Mouse (Mus musculus) midbrain, embryonic 15.5 days (tissue): Measurements from ENCODE around the gene Mesp1. TPM values are rescaled to one million over a fixed set of nuclear protein-coding genes. Genes with fewer than 3 reads are reported as not detected.
A peak's percentile ranks its signal among the peaks of the same experiment; 100 is the strongest.

Experiments
- ATAC-seq: fragments of 200-750 bp; cut with Nextera tagmentation; replicated peaks from 2 replicates; pipeline ENCODE4 v1.8.0; 2017; ENCODE audit warnings: moderate TSS enrichment
- H3K27ac ChIP-seq: fragments of 300-500 bp; sonication (generic); 2 replicates; pipeline ENCODE4 v1.5.1; 2015; ENCODE audit warnings: mild to moderate bottlenecking, inconsistent platforms
- H3K27me3 ChIP-seq: fragments of 300-500 bp; sonication (generic); replicated peaks from 2 replicates; pipeline ENCODE4 v1.6.1; 2015; ENCODE audit warnings: inconsistent platforms
- H3K36me3 ChIP-seq: fragments of 300-500 bp; sonication (generic); replicated peaks from 2 replicates; pipeline ENCODE4 v1.6.1; 2015; ENCODE audit warnings: inconsistent platforms
- H3K4me1 ChIP-seq: fragments of 300-500 bp; sonication (generic); 2 replicates; pipeline ENCODE4 v1.6.1; 2015; ENCODE audit warnings: inconsistent platforms
- H3K4me2 ChIP-seq: fragments of 300-500 bp; sonication (generic); 2 replicates; pipeline ENCODE4 v1.6.1; 2015; ENCODE audit warnings: inconsistent platforms, mild to moderate bottlenecking, moderate library complexity
- H3K4me3 ChIP-seq: fragments of 300-500 bp; sonication (generic); 2 replicates; pipeline ENCODE4 v1.5.1; 2015; ENCODE audit warnings: mild to moderate bottlenecking, inconsistent platforms
- H3K9ac ChIP-seq: fragments of 300-500 bp; sonication (generic); 2 replicates; pipeline ENCODE4 v1.6.1; 2015; ENCODE audit warnings: mild to moderate bottlenecking, inconsistent platforms
- H3K9me3 ChIP-seq: fragments of 300-500 bp; sonication (generic); 2 replicates; pipeline ENCODE4 v1.6.1; 2016; ENCODE audit warnings: inconsistent platforms
- WGBS: fragments of 180-500 bp; shearing (Covaris S2); methylation state at CpG from one replicate; pipeline ENCODE4 v1.1.7; 2015; ENCODE audit warnings: mixed read lengths; 5-methylcytosine and 5-hydroxymethylcytosine counted together
- polyA plus RNA-seq: library from polyadenylated mRNA; unstranded; fragments of >200 nt; fragmentation: Nextera tagmentation; extraction: Ambion mirVana; gene quantifications from 2 replicates; pipeline ENCODE4 v1.2.1, GENCODE M21; 2015

The Mesp1 gene
- polyA plus RNA-seq, 1 experiment from 2014 or later, result not detected

DNA sequence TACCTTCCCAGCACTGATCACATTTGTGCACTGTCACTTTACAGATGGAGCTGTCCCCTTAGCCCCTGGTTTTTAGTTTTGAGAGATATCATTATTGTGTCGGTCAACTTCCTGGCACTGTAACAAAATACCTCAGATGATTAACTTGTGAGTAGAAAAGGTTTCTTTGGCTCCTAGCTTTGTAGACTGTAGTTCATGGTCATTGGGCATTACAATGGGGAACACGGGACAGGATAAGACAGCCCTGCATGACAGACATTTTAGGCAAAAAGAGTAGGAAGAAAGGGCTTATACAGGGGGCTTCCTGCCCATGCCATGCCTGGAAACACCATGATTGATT, 11.1 kb downstream of the Mesp1 start:
- 65% methylated on average over 2 of the region's 2 CpGs for WGBS
- H3K4me2 ChIP-seq, result no peak overlapping the region
- no peaks in the 10 kb centered on the region for H3K27me3 ChIP-seq
- H3K9me3 ChIP-seq, result no peaks in the 10 kb centered on the region
- no peak overlapping the region for H3K4me3 ChIP-seq
- no peak overlapping the region for H3K27ac ChIP-seq
- H3K4me1 ChIP-seq, result peaks cover 4% of the 10 kb centered on the region; the same call in 1 of the 2 replicates
- no peak overlapping the region for H3K9ac ChIP-seq
- no peaks in the 10 kb centered on the region for H3K36me3 ChIP-seq
- no peak for ATAC-seq

DNA sequence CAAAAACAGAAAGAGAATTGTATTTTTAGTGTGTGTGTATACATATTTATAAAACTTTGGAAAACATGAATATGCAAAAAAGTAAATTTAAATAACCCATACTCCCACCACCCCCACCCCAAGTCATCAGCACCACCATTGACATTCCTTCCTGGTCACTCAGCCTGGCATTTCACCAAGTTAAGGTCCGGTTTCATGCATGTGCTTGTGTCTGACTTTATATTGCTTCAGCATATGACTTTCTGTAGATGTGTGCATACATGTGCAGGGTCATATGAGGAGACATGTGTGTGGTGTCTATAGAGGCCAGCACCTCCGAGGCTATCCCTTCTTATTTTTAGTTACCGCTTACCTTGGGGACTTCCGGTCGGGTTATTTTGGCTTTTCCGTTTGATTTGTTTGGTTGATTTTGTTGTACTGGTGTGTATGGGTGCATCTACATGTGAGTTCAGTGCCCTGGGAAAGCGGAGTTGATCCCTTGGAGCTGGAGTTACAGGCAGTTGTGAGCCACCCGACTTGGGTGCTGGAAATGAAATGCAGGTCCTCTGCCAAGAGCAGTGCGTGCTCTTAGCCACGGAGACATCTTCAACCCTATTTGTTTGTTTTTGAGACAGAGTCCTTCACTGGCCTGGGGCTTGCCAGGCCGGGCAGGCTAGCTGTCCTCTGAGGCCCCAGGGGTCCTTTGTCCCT, 11.6 kb downstream of the Mesp1 start:
- no peak for ATAC-seq
- Histone ChIP-seq H3K4me3 (no peak overlapping the region), H3K4me1 (peaks cover 4% of the 10 kb centered on the region; the same call in 1 of the 2 replicates), H3K9me3 (no peaks in the 10 kb centered on the region), H3K27ac (no peak overlapping the region), H3K9ac (no peak overlapping the region), H3K4me2 (no peak overlapping the region), H3K27me3 (no peaks in the 10 kb centered on the region), H3K36me3 (no peaks in the 10 kb centered on the region)
- whole genome bisulfite sequencing, result 77% methylated on average over 11 of the region's 11 CpGs

DNA sequence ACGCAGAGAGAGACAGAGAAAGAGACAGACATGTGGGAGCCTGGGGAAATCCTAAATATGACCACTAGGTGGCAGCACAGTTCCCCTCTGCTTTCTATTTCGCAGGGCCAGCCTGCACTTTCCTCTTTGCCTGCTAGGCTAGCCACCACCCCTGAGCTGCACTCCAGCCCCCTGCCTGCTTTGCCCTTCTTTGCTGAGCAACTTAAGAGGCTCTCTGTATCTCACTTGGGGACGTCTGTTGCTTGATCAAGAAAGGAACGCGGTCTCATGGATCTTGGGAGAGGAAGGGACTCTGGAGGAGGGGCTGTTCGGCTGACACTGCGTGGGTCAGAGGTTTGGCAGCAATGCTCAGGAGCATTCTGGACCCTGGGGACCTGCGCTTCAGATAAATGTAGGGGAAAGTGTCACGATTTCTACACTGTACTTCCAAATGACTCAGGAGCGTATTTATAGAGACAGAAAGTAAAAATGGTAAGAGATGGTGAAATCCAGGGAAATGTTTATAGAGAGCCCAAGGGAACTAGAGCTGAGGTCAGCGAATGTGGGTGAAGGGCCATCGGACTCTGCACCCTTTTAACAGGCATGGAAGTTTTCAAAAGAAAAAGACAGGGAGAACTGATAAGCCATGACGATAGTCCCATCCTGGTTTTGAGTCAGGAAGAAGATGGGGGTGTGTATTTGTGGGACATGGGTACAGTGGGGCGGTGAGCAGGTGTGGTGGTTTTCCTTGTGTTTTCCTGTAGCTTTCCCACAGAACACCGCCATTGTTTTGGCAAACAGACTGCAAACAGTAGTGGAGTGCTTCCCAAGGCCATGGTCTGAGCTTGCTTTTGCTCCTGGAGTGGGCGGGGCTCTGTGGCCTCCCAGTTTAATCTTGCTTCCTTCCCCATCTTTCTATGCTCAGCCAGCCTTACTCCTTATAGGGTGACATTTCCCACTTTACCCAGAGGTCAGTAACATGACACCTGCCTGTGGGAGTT, 12.7 kb downstream of the Mesp1 start:
- Histone ChIP-seq H3K27ac (no peak overlapping the region), H3K36me3 (no peaks in the 10 kb centered on the region), H3K4me2 (peak overlapping the region; percentile 44), H3K27me3 (no peaks in the 10 kb centered on the region), H3K4me1 (peaks cover 4% of the 10 kb centered on the region; the same call in 1 of the 2 replicates), H3K9me3 (no peaks in the 10 kb centered on the region), H3K9ac (no peak overlapping the region), H3K4me3 (0 out of 2 replicates have a peak overlapping the region, but pooled peaks have one; percentile 2)
- WGBS, result 32% methylated on average over 16 of the region's 16 CpGs
- ATAC-seq, result 0 out of 2 replicates have a peak, but pooled peaks have one; percentile 24

DNA sequence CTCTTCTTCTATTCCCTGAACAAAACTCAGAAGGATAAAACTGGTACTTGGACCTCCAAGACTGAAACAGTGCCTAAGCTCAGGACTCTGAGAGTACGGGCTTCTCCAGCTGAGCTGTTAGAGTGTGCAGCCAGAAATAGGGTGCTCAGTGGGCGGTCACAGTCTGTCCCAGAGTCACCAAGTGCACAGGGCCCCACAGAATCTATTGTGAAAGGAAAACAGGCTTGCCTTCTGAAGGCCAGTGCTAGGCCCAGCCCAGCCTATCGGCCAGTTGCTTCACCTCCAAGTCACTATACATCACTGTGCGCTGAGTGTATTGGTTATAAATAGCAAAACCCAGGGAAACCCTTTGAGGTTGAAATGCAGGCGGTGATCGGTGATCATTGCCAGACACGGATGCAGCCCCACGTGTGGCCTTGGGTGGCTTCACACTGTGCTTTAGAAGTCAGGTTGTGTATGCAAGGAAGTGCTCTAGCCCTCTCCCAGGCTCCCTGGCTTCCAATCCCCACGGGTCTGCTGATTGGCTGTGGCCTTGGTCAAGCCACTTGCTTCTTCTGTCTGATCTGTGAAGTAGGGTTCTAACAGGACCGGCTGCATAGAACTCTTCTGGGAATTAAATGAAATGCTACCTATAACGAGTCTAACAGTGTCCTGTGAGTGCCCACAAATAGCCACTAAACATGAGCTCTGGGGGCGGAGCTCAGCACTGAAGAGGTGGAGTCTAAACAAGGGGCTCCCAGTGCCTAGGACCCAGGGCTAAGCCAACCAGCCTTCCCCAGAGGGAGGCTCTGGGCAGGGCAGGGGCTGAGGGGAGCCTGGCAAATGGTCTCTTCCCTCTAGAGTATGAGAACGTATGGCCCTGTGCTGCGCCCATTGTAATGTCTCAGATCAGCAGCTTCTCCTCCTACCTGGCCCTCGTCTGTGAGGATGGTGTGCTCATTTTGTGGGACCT, 21.8 kb downstream of the Mesp1 start:
- Histone ChIP-seq H3K4me1 (no peaks in the 10 kb centered on the region), H3K4me2 (no peak overlapping the region), H3K27ac (no peak overlapping the region), H3K4me3 (no peak overlapping the region), H3K9me3 (no peaks in the 10 kb centered on the region), H3K36me3 (no peaks in the 10 kb centered on the region), H3K27me3 (no peaks in the 10 kb centered on the region), H3K9ac (no peak overlapping the region)
- 46% methylated on average over 15 of the region's 15 CpGs for WGBS
- ATAC-seq, result no peak

DNA sequence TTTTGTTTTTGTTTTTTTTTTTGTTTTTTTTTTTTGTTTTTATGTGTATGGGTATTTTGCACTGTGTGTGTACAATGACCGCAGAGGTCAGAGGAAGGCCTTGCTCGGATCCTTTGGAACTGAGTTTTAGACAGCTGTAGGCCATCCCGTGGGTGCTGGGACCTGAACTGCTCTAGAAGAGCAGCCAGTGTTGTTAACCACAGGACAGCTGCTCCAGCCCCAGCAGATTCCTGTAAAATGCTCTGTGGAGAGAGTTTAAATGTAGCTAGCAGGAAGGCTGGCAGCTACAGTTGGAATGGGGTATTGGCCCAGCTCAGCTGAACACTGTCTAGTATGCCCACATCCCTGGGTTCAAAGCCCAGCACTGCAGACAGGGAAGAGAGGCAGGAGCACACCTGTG, 23.9 kb downstream of the Mesp1 start:
- H3K9ac ChIP-seq, result no peak overlapping the region
- H3K4me2 ChIP-seq, result no peak overlapping the region
- H3K9me3 ChIP-seq, result no peaks in the 10 kb centered on the region
- no peak for ATAC-seq
- WGBS, result 91% methylated on average over 3 of the region's 3 CpGs
- H3K4me3 ChIP-seq, result no peak overlapping the region
- H3K4me1 ChIP-seq, result no peaks in the 10 kb centered on the region
- H3K36me3 ChIP-seq, result no peaks in the 10 kb centered on the region
- no peak overlapping the region for H3K27ac ChIP-seq
- no peaks in the 10 kb centered on the region for H3K27me3 ChIP-seq

DNA sequence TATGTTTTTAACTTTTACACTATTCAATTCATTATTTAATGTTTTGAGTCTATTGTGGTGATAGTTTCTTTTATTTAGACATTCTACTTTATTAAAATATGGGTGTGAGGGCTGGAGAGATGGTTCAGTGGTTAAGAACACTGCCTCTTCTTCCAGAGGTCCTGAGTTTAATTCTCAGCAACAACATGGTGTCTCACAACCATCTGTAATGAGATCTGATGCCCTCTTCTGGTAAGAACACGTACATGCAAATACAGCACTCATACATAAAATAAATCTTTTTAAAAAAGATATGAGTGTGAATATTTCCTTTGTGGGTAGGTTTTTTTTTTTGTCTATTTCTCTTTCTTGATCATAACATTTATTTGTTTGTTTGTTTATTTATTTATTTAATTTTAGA, 27.6 kb downstream of the Mesp1 start:
- no peak overlapping the region for H3K4me3 ChIP-seq
- H3K27ac ChIP-seq, result no peak overlapping the region
- H3K4me2 ChIP-seq, result no peak overlapping the region
- 60% methylated on average over 1 of the region's 1 CpGs for WGBS
- ATAC-seq, result no peak
- no peak overlapping the region for H3K9ac ChIP-seq
- H3K9me3 ChIP-seq, result no peaks in the 10 kb centered on the region
- H3K36me3 ChIP-seq, result no peaks in the 10 kb centered on the region
- H3K27me3 ChIP-seq, result no peaks in the 10 kb centered on the region
- H3K4me1 ChIP-seq, result no peaks in the 10 kb centered on the region

DNA sequence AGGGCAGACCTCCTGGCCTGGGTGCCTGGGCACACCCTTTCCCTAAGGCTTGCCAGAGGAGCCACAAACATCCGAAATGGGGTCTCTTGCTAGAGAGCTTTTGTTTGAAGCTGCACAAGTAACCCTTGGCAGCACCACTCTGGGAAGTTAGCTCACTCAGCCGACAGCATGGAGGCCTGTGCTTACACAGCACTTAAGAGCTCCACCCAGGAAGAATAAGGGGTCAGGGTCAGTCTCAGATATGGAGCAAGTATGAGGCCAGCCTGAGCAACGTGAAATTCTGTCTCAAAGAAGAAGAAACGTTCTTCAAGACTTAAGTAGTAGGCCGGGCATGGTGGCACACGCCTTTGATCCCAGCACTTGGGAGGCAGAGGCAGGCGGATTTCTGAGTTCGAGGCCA, 31.5 kb downstream of the Mesp1 start:
- H3K27me3 ChIP-seq, result no peaks in the 10 kb centered on the region
- H3K4me2 ChIP-seq, result no peak overlapping the region
- no peak overlapping the region for H3K9ac ChIP-seq
- no peak for ATAC-seq
- no peaks in the 10 kb centered on the region for H3K4me1 ChIP-seq
- no peak overlapping the region for H3K27ac ChIP-seq
- 79% methylated on average over 8 of the region's 8 CpGs for WGBS
- H3K4me3 ChIP-seq, result no peak overlapping the region
- H3K36me3 ChIP-seq, result no peaks in the 10 kb centered on the region
- H3K9me3 ChIP-seq, result no peaks in the 10 kb centered on the region

DNA sequence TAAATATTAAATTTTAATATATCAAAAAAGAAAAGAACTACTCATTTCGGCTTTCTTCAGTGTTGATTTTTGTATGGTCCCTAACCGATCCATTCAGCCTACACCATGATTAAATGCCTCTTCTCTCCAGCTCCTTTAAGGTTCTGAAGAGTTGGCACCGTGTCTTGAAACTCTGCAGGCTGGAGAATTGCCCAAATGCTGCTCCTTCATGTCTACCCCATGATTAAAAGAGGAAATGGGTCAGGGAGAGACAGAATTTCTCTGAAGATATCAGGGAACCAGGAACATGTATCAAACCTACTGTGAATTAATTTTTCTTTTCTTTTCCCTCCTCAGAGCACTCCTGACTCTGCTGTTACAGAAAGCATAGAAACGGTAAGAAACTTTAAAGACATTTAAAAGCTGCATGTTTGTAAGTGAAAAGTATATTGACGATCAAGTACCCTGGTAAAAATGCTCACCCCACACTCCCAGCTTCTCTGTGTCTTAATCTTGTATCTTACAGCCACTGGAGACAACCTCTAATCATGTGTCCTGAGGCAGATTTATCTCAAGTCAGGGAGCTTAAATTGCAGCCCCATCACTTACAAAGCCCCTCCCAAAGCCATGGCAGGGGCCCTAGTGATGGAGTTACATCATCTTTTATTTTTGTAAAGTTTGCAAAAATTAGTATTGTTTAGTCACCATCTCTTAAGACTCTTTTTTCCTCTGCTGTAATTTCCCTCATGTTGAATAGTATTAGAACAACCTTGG, 32.3 kb downstream of the Mesp1 start:
- Histone ChIP-seq H3K9ac (no peak overlapping the region), H3K4me2 (no peak overlapping the region), H3K27ac (no peak overlapping the region), H3K4me1 (no peaks in the 10 kb centered on the region), H3K36me3 (no peaks in the 10 kb centered on the region), H3K9me3 (no peaks in the 10 kb centered on the region), H3K4me3 (no peak overlapping the region), H3K27me3 (no peaks in the 10 kb centered on the region)
- ATAC-seq, result no peak
- WGBS, result 82% methylated on average over 5 of the region's 5 CpGs

DNA sequence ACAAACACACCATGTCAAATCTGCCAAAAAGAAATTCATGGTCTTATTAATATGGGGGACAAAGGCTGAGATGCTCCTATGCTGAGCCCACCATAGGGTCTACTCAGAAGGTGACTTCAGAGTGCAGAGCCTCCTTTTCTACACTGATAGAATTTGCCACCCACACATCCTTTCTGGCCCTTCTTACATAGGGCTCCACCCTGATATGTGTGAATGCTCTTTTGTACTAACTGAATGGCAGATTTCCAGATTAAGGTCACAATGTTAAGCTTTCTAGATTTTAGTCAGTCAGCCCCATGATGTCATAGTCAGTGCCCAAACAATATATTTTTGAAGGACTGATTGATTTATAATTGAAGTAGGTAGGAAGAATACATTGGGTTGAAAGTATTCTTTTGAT, 33.8 kb downstream of the Mesp1 start:
- no peak overlapping the region for H3K4me2 ChIP-seq
- no peak for ATAC-seq
- no peak overlapping the region for H3K9ac ChIP-seq
- no peaks in the 10 kb centered on the region for H3K36me3 ChIP-seq
- H3K4me3 ChIP-seq, result no peak overlapping the region
- H3K9me3 ChIP-seq, result no peaks in the 10 kb centered on the region
- H3K27me3 ChIP-seq, result no peaks in the 10 kb centered on the region
- no peak overlapping the region for H3K27ac ChIP-seq
- no peaks in the 10 kb centered on the region for H3K4me1 ChIP-seq

DNA sequence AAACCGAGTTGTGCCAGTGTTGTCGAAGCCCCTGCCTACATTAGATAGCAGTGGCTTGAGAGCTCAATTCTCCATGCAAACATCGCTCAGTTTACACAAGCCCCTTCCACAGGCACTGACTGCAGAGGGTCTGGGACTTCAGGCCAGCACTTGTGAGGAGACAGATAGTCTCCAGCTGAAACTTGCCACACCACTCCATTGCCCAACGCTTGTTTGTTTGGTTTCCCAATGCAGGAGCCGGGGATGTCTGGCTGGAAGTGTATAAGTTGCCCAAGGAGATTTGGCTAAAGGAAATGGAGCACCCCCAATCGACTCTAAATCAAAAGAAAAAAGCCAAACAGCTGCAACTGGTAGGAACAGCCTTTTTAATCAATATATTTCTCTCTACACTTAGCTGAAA, 35.4 kb downstream of the Mesp1 start:
- H3K9me3 ChIP-seq, result no peaks in the 10 kb centered on the region
- ATAC-seq, result no peak
- WGBS, result 76% methylated on average over 6 of the region's 6 CpGs
- H3K27me3 ChIP-seq, result no peaks in the 10 kb centered on the region
- H3K36me3 ChIP-seq, result no peaks in the 10 kb centered on the region
- no peak overlapping the region for H3K27ac ChIP-seq
- no peak overlapping the region for H3K4me3 ChIP-seq
- H3K4me1 ChIP-seq, result no peaks in the 10 kb centered on the region
- no peak overlapping the region for H3K4me2 ChIP-seq
- H3K9ac ChIP-seq, result no peak overlapping the region

DNA sequence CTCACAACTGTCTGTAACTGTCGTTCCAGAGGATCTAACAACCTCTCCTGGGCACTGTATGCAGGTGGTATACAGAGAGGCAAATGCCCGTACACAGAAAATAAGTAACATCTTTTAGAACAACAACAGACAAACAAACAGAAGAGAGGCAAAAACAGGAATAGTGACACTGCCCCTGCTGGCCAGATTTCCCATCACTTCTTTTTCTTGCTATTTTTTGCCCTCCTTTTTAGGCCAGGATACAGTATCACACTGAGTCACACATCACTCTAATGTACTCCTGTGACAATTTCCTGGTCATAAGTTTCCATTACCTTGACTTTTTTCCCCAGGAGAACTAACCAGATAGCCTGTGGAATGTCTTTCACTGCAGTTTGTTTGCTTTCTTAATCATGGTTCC, 37.3 kb downstream of the Mesp1 start:
- Histone ChIP-seq H3K4me2 (no peak overlapping the region), H3K9ac (no peak overlapping the region), H3K4me3 (no peak overlapping the region), H3K27ac (no peak overlapping the region), H3K9me3 (no peaks in the 10 kb centered on the region), H3K4me1 (no peaks in the 10 kb centered on the region), H3K27me3 (no peaks in the 10 kb centered on the region), H3K36me3 (no peaks in the 10 kb centered on the region)
- WGBS, result 54% methylated on average over 2 of the region's 2 CpGs
- no peak for ATAC-seq
